Mouse (Mus musculus) frontal cortex, postnatal 10 days (tissue): ENCODE data around the gene Fbxl17.
A peak's percentile ranks its signal among the peaks of the same experiment; 100 is the strongest.

ENCODE experiments used
- DNase-seq, 2 experiments: peaks; one replicate each; pipeline ENCODE4 v3.0.0; 2022; ENCODE audit warnings: low spot score in 2 of 2, mixed read lengths in 1 of 2

Fbxl17 gene

GRCm38 (mm10) chr17:63056976-63057375 is 442.8 kb downstream of the Fbxl17 start:
- DNase-seq: no peak

DNA sequence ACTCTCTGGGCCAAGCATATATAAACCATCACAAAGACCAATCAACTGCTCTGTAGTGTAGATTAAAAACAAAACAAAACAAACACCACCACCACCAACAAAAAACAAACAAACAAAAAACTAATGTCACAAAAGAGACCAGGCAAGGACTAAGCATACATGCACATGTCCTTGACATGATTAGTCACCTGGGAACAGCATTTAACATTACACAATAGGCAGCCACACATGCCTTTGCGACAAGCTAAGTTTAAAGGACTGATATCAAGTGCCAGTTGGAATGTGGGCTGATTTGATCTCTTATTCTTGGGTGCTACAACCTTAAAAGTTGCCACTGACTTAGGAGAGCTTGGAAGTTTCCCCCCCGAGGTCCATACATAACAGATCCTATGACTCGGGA is 446.5 kb downstream of the Fbxl17 start:
- no peak for DNase-seq

DNA sequence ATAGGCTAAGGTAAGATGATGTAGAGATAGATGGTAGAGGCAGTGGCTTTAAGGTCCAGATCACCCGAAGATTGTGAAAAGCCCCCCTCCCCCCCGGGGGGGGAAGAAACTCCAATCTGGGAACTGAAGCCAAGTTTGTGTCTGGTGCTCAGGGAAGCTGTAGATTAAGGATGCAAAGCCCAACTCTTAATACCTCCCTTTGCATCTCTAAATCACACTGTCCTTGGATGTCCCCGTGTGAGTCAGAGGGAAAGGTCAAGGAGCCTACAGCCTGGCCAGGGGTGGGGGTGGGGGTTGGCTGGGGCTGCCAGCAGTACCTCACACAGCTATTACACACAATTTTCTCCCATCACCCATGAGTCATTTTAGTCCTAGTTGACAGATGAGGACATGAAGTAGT is 453.4 kb downstream of the Fbxl17 start:
- no peak for DNase-seq

DNA sequence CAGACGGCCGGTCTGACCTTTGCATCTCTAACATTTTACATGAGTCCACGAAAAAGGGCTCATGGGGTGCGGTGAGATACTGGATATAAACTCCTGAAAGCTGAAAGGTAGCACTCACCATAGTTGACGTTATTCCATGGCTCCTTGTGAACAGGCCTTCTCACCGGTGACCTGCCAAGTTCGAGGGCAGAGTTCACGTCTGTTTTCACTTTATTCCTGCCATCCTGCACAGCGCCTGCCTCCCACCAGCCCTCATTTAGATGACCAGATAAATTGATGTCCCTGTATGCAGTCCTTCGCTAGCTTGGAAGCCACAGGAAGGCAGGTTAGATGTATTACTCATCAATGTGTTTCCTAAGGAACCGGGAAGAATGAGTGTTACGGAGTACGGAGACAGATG is 454.5 kb downstream of the Fbxl17 start:
- no peak for DNase-seq

DNA sequence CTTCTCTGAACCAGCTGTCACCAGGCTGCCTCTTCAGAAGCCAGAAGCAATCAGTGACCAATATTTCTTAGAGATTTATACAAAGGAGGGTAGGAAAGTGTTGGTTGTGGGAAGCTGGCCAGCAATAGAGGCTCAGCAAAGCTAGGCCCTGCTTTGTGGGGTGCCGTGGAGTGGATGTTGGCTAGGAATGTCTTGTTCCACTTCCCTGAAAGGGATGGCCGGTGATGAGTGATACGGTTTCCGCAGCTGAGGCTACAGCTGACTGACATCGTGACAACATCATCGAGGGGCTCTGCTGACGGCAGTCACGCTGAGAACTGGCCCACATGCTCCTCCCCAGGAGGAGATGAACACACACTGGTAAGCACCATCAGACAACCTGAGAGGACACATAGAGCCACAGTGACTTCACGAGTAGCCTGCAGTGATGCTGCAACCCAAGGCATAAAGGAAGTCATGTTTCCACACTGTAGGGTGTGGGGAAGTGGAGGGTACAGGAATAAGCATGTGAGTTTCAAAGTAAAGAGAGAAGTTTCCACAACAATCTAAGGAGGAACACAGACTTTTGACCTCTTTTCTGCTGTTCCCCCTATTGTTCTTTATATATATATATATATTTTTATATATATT is 456.7 kb downstream of the Fbxl17 start:
- DNase-seq: no peak

GRCm38 (mm10) chr17:63037562-63037961 is 462.3 kb downstream of the Fbxl17 start:
- no peak for DNase-seq

- no peak for DNase-seq
Measured at GRCm38 (mm10) chr17:63033141-63033540, 466.7 kb downstream of the Fbxl17 start.

DNA sequence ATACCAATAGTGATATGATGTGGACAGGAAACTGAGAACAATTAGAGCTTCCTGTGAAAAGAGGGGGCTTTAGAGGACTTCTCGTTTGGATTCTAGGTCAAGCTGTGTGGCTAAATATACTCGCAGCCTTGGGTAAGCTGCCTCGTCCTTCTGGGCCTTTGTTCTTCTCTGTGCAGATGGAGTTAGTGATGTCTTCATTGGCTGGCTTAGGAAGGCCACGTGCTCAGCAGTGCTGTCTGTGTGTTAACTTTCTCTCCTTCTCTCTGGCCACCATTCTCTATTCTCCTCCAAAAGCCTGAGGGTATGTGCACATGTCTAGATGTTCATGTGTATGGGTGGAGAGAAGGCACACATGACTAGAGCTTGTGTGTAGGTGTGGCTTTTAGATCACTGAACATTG is 470.7 kb downstream of the Fbxl17 start:
- DNase-seq: no peak

DNA sequence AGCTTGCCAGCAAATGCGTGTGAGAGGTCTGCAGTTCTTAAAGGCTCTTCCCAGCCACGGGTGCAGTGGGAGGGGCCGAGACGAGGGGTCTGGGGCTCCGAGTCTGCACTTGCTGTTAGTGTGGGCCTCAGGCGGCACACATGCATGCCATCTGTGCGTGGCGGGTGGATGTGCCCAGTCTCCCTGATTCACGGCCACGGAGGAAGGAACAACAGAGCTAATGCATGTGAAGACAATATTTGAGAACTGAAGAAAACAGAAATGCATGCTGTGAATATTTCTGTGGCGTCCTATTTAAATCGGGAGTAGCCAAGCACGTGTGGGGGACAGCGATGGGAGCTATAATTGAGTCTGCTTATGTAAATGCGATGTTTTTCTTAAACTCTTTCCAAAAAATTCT is 474.6 kb downstream of the Fbxl17 start:
- peak; percentile 11 to 25 for DNase-seq

DNA sequence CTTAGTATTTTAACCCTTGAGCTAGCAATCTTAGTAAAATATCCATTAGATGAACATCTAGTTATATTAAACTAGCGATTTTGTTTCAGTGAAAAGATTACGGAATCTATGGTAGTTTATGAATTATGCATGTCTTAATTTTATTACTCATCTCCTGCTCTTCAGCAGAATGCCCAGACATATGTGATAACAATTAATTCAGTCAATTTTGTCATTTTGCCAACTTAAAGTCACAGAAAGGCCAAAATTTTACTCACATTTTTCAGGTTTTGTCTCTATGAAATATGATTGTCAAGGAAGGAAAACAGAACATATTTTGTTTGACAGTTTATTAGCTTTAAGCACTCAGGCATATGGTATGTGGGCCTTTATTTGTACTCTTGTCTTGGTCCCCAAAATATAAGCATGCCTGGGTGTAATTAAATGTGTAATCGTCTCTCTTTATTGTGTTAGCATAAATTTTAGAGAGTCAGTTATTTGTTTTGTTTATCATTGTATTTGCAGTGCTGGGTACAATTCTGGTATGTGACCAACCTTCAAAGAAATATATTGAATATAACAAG is 482.1 kb downstream of the Fbxl17 start:
- DNase-seq: no peak

GRCm38 (mm10) chr17:63012571-63012923 is 487.3 kb downstream of the Fbxl17 start:
- no peak for DNase-seq

GRCm38 (mm10) chr17:63011893-63012570 is 487.8 kb downstream of the Fbxl17 start:
- peak; percentile 61 to 81 for DNase-seq

GRCm38 (mm10) chr17:63010830-63011229 is 489.0 kb downstream of the Fbxl17 start:
- DNase-seq: no peak

DNA sequence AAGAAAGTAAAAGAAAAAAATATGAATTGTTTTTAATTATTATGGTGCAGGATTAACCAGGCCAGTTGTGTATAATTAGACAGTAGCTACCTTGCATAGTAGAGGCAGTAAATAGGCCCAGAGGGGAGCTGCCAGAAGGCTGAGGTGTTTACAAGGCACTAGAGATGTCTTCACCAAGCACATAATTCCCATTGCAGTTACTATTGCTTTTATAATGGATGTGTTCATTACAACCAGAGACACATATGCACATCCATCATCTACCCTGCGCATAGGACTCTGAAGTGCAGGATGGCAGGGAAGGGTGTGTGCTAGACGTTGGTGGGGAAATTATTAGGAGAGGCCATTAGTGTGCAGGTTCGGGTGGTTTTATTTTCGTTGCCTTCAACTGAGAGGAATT is 491.0 kb downstream of the Fbxl17 start:
- no peak for DNase-seq

DNA sequence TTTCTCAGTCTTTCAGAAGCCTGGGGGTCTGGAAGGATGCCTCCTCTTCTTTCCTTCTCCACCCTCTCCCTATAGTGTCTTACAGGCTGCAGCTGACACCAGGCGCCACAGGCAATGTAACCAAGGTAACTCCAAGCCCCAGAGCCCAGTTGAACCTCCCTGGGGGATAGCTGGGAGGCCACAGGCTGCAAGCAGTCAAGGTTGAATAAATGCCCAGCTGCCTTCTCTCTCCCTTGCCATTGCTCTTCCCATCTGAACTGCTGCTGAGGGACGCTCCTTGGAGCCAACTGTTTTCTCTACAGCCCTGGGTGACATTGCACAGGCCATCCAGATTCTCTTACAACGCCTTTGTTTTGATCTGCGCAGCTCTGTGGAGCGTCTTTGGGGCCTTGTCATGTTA is 491.5 kb downstream of the Fbxl17 start:
- no peak for DNase-seq

DNA sequence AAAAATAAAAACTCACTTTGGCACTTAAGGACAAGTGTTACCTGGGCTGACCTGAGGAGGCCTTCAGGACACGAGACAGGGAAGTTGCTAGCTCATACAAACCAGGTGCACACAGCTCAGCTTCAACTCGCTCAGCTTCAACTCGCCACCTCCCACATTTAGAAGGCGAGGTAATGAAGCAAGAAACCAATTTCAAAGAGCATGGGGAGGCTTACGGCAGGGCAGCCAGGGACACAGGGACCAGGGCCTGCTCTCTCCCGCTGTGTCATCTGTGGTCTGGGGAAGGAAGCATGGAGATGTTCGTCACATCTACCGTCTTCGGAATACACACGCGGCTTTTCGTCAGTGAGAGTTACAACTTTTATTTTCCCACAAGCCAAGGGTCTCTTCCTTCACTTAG is 491.9 kb downstream of the Fbxl17 start:
- no peak for DNase-seq
